Mouse (Mus musculus) liver, embryonic 15.5 days (tissue): ENCODE data around the gene Pcdh7. TPM values are rescaled to one million over a fixed set of nuclear protein-coding genes. Genes with fewer than 3 reads are reported as not detected.
A peak's percentile ranks its signal among the peaks of the same experiment; 100 is the strongest.

Experiments
- ATAC-seq: fragments of 200-750 bp; cut with Nextera tagmentation; 2 replicates; pipeline ENCODE4 v1.8.0; 2017; ENCODE audit warnings: moderate number of reproducible peaks, mild to moderate bottlenecking, moderate library complexity; ENCODE audit not compliant: insufficient read depth
- H3K27ac ChIP-seq: fragments of 300-500 bp; sonication (generic); replicated peaks from 2 replicates; pipeline ENCODE4 v1.5.1; 2015; ENCODE audit warnings: mild to moderate bottlenecking, inconsistent platforms
- H3K27me3 ChIP-seq: fragments of 300-500 bp; sonication (generic); 2 replicates; pipeline ENCODE4 v1.6.1; 2015; ENCODE audit warnings: mild to moderate bottlenecking, inconsistent platforms
- H3K36me3 ChIP-seq: fragments of 300-500 bp; sonication (generic); replicated peaks from 2 replicates; pipeline ENCODE4 v1.6.1; 2015; ENCODE audit warnings: moderate library complexity, mild to moderate bottlenecking, inconsistent platforms
- H3K4me1 ChIP-seq: fragments of 300-500 bp; sonication (generic); replicated peaks from 2 replicates; pipeline ENCODE4 v1.6.1; 2015; ENCODE audit warnings: inconsistent platforms
- H3K4me2 ChIP-seq: fragments of 300-500 bp; sonication (generic); 2 replicates; pipeline ENCODE4 v1.6.1; 2015; ENCODE audit warnings: moderate library complexity, mild to moderate bottlenecking, inconsistent platforms
- H3K4me3 ChIP-seq: fragments of 300-500 bp; sonication (generic); replicated peaks from 2 replicates; pipeline ENCODE4 v1.5.1; 2015; ENCODE audit warnings: mild to moderate bottlenecking, inconsistent platforms
- H3K9ac ChIP-seq: fragments of 300-500 bp; sonication (generic); 2 replicates; pipeline ENCODE4 v1.6.1; 2015; ENCODE audit warnings: moderate library complexity, mild to moderate bottlenecking, inconsistent platforms
- H3K9me3 ChIP-seq: fragments of 300-500 bp; sonication (generic); replicated peaks from 2 replicates; pipeline ENCODE4 v1.6.1; 2016; ENCODE audit warnings: inconsistent platforms
- WGBS: fragments of 180-500 bp; shearing (Covaris S2); methylation state at CpG from one replicate; pipeline ENCODE4 v1.1.7; 2015; ENCODE audit warnings: mixed read lengths; ENCODE audit not compliant: insufficient replicate concordance; 5-methylcytosine and 5-hydroxymethylcytosine counted together
- polyA plus RNA-seq: library from polyadenylated mRNA; unstranded; fragments of >200 nt; fragmentation: Nextera tagmentation; extraction: Ambion mirVana; gene quantifications from 2 replicates; pipeline ENCODE4 v1.2.1, GENCODE M21; 2015

Pcdh7 gene
- polyA plus RNA-seq, 1 experiment from 2014 or later = 0.29 TPM

GRCm38 (mm10) chr5:57810641-57811040 lies 92.9 kb downstream of the Pcdh7 start:
- no peak overlapping the region for H3K9ac ChIP-seq
- H3K27ac ChIP-seq = no peak overlapping the region
- no peak overlapping the region for H3K4me3 ChIP-seq
- no peaks in the 10 kb centered on the region for H3K36me3 ChIP-seq
- H3K27me3 ChIP-seq = no peaks in the 10 kb centered on the region
- no peak overlapping the region for H3K4me2 ChIP-seq
- no peaks in the 10 kb centered on the region for H3K4me1 ChIP-seq
- ATAC-seq = no peak
- 67% methylated on average over 1 of the region's 1 CpGs for WGBS
- no peaks in the 10 kb centered on the region for H3K9me3 ChIP-seq

- no peaks in the 10 kb centered on the region for H3K36me3 ChIP-seq
- H3K4me3 ChIP-seq = no peak overlapping the region
- H3K9ac ChIP-seq = no peak overlapping the region
- ATAC-seq = no peak
- H3K9me3 ChIP-seq = no peaks in the 10 kb centered on the region
- no peak overlapping the region for H3K4me2 ChIP-seq
- H3K27ac ChIP-seq = no peak overlapping the region
- H3K27me3 ChIP-seq = no peaks in the 10 kb centered on the region
- H3K4me1 ChIP-seq = no peaks in the 10 kb centered on the region
- WGBS = 34% methylated on average over 5 of the region's 5 CpGs
Measured at GRCm38 (mm10) chr5:57815964-57816589, 98.3 kb downstream of the Pcdh7 start.

- Histone ChIP-seq H3K27ac (no peak overlapping the region), H3K27me3 (no peaks in the 10 kb centered on the region), H3K9ac (no peak overlapping the region), H3K9me3 (no peaks in the 10 kb centered on the region), H3K36me3 (no peaks in the 10 kb centered on the region), H3K4me1 (no peaks in the 10 kb centered on the region), H3K4me3 (no peak overlapping the region), H3K4me2 (no peak overlapping the region)
- no peak for ATAC-seq
- 71% methylated on average over 2 of the region's 2 CpGs for whole genome bisulfite sequencing
Measured at GRCm38 (mm10) chr5:57819788-57820187, 102.0 kb downstream of the Pcdh7 start.

- ATAC-seq = no peak
- 73% methylated on average over 8 of the region's 8 CpGs for WGBS
- H3K9ac ChIP-seq = no peak overlapping the region
Measured at GRCm38 (mm10) chr5:57821099-57821498, 103.3 kb downstream of the Pcdh7 start.

GRCm38 (mm10) chr5:57828437-57828836 lies 110.7 kb downstream of the Pcdh7 start:
- Histone ChIP-seq H3K27ac (no peak overlapping the region), H3K4me1 (no peaks in the 10 kb centered on the region), H3K4me3 (no peak overlapping the region), H3K27me3 (no peaks in the 10 kb centered on the region), H3K9me3 (no peaks in the 10 kb centered on the region), H3K4me2 (no peak overlapping the region), H3K9ac (no peak overlapping the region), H3K36me3 (no peaks in the 10 kb centered on the region)
- ATAC-seq = 0 out of 2 replicates have a peak, but pooled peaks have one; percentile 31
- 59% methylated on average over 3 of the region's 3 CpGs for WGBS

More at GRCm38 (mm10) chr5:57821099-57821498, 103.3 kb downstream of the Pcdh7 start:
- Histone ChIP-seq H3K36me3 (no peaks in the 10 kb centered on the region), H3K27ac (no peak overlapping the region), H3K4me3 (no peak overlapping the region), H3K4me2 (no peak overlapping the region), H3K9me3 (no peaks in the 10 kb centered on the region), H3K4me1 (no peaks in the 10 kb centered on the region), H3K27me3 (no peaks in the 10 kb centered on the region)

GRCm38 (mm10) chr5:57837150-57837549 lies 119.4 kb downstream of the Pcdh7 start:
- H3K27ac ChIP-seq = no peak overlapping the region
- 62% methylated on average over 2 of the region's 2 CpGs for WGBS
- H3K9ac ChIP-seq = no peak overlapping the region
- H3K4me1 ChIP-seq = no peaks in the 10 kb centered on the region
- no peak overlapping the region for H3K4me3 ChIP-seq
- no peaks in the 10 kb centered on the region for H3K9me3 ChIP-seq
- no peak for ATAC-seq
- H3K36me3 ChIP-seq = no peaks in the 10 kb centered on the region
- H3K4me2 ChIP-seq = no peak overlapping the region
- H3K27me3 ChIP-seq = no peaks in the 10 kb centered on the region

GRCm38 (mm10) chr5:57841357-57842119 lies 123.8 kb downstream of the Pcdh7 start:
- ATAC-seq = no peak
- 53% methylated on average over 5 of the region's 5 CpGs for WGBS
- no peak overlapping the region for H3K27ac ChIP-seq
- H3K4me2 ChIP-seq = no peak overlapping the region
- H3K4me3 ChIP-seq = no peak overlapping the region
- no peaks in the 10 kb centered on the region for H3K4me1 ChIP-seq
- H3K9ac ChIP-seq = no peak overlapping the region
- no peaks in the 10 kb centered on the region for H3K36me3 ChIP-seq
- H3K27me3 ChIP-seq = no peaks in the 10 kb centered on the region
- no peaks in the 10 kb centered on the region for H3K9me3 ChIP-seq

- H3K9ac ChIP-seq = no peak overlapping the region
- H3K4me2 ChIP-seq = no peak overlapping the region
- no peak overlapping the region for H3K4me3 ChIP-seq
- H3K36me3 ChIP-seq = no peaks in the 10 kb centered on the region
- WGBS = 52% methylated on average over 3 of the region's 3 CpGs
- no peaks in the 10 kb centered on the region for H3K27me3 ChIP-seq
- no peak overlapping the region for H3K27ac ChIP-seq
- ATAC-seq = no peak
- no peaks in the 10 kb centered on the region for H3K9me3 ChIP-seq
- no peaks in the 10 kb centered on the region for H3K4me1 ChIP-seq
Measured at GRCm38 (mm10) chr5:57847500-57847899, 129.7 kb downstream of the Pcdh7 start.

- no peaks in the 10 kb centered on the region for H3K27me3 ChIP-seq
- H3K36me3 ChIP-seq = no peaks in the 10 kb centered on the region
- H3K27ac ChIP-seq = no peak overlapping the region
- 31% methylated on average over 2 of the region's 2 CpGs for WGBS
- no peaks in the 10 kb centered on the region for H3K4me1 ChIP-seq
- ATAC-seq = no peak
- H3K4me2 ChIP-seq = no peak overlapping the region
- H3K9ac ChIP-seq = no peak overlapping the region
- no peaks in the 10 kb centered on the region for H3K9me3 ChIP-seq
- no peak overlapping the region for H3K4me3 ChIP-seq
Measured at GRCm38 (mm10) chr5:57850111-57850510, 132.3 kb downstream of the Pcdh7 start.

- H3K36me3 ChIP-seq = no peaks in the 10 kb centered on the region
- no peaks in the 10 kb centered on the region for H3K4me1 ChIP-seq
- H3K9me3 ChIP-seq = no peaks in the 10 kb centered on the region
- no peak overlapping the region for H3K4me3 ChIP-seq
- no peak overlapping the region for H3K27ac ChIP-seq
- 19% methylated on average over 3 of the region's 3 CpGs for WGBS
- H3K27me3 ChIP-seq = no peaks in the 10 kb centered on the region
- no peak overlapping the region for H3K4me2 ChIP-seq
- no peak overlapping the region for H3K9ac ChIP-seq
- no peak for ATAC-seq
Measured at GRCm38 (mm10) chr5:57857316-57857715, 139.5 kb downstream of the Pcdh7 start.

- WGBS = 65% methylated on average over 3 of the region's 3 CpGs
Measured at GRCm38 (mm10) chr5:57864254-57864653, 146.5 kb downstream of the Pcdh7 start.

More at GRCm38 (mm10) chr5:57864254-57864653, 146.5 kb downstream of the Pcdh7 start:
- H3K4me2 ChIP-seq = no peak overlapping the region
- no peaks in the 10 kb centered on the region for H3K27me3 ChIP-seq
- H3K9me3 ChIP-seq = no peaks in the 10 kb centered on the region
- H3K9ac ChIP-seq = no peak overlapping the region
- ATAC-seq = no peak
- no peaks in the 10 kb centered on the region for H3K4me1 ChIP-seq
- no peak overlapping the region for H3K27ac ChIP-seq
- no peaks in the 10 kb centered on the region for H3K36me3 ChIP-seq
- no peak overlapping the region for H3K4me3 ChIP-seq
